Mouse (Mus musculus) G1E (cell line): ENCODE measurements around the gene Galk1.

Experiments used
- CTCF ChIP-seq: IDR thresholded peaks from 2 replicates; pipeline ENCODE4 v1.5.1; 2012; ENCODE audit warnings: low read depth, low read length, inconsistent platforms, mixed read lengths
- GATA1 ChIP-seq: IDR thresholded peaks from 2 replicates; pipeline ENCODE4 v1.6.1; 2012; ENCODE audit warnings: borderline replicate concordance, low read length, inconsistent platforms, mixed read lengths
- POLR2AphosphoS5 ChIP-seq: IDR thresholded peaks from 2 replicates; pipeline ENCODE4 v1.6.1; 2012; ENCODE audit warnings: low read depth, low read length, inconsistent platforms; ENCODE audit not compliant: insufficient replicate concordance
- TAL1 ChIP-seq: conservative IDR thresholded peaks from 2 replicates; pipeline ENCODE4 v1.6.1; 2012; ENCODE audit warnings: low read depth, low read length, inconsistent platforms, mixed read lengths

GRCm38 (mm10) chr11:116058868-116059690 lies 46.6 kb upstream of the Galk1 start:
- TF ChIP-seq CTCF (no peak), GATA1 (no peak), POLR2AphosphoS5 (no peak), TAL1 (no peak)
